Mouse (Mus musculus): ENCODE measurements at regions not wholly inside any gene's neighbourhood (a gene's known extent, or its start where the extent isn't known, plus 50 kb on each side); places are given as distances from the start of the nearest gene placed in this dataset.

DNA sequence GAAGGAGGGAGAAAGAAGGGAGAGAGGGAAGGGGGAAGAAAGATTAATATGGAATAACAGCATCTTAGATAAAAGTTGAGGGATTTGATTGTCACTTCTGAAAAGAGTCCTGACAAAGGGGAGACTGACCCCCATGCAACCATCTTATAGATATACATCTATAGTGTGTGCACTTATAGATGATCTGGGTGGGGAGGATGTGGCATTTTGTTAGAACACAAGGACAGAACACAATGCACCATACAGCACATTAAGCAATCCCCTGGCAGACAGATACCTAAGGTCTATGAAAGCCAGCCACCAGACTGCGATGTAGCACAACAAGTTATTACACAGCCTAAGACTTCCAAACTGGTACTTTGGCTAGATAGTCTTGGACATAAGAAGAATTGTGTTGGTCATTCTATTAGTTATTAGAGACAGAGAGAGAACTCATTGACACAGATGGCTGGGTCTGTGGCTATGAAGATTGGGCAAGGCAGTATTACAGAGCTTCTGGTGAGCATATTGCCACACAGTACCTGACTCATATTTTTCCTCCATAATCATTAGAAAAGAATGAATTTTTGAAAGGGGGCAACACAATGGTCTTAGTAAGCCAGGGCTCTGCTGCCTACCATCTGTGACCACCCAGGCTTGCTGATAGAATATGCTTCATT lies 126.3 kb upstream of the Itgb1 start:
- ATAC-seq (replicated peaks; ENCODE audit: insufficient number of reproducible peaks, low FRiP score, low TSS enrichment, poor library complexity, severe bottlenecking) = no peak

DNA sequence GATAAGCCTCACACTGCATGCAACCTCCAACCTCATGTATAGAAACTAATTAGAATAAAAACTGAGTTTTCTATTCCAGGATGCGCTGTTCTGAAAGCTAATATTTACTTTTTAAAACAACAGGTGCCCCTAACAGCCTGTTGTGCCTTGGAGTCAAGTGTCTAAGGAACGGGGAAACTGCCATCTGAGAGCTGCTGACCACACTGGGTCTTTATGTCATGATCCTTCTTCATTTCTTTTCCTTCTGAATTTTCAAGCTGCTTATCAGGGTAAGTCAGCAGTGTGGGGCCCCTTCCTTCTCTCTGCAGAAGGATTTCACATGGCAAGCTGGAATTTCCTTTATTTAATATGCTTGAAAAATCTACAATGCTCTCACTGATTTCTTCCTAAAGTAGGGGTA lies 125.0 kb upstream of the Itgb1 start:
- no peak for ATAC-seq (replicated peaks; ENCODE audit: insufficient number of reproducible peaks, low FRiP score, low TSS enrichment, poor library complexity, severe bottlenecking)

DNA sequence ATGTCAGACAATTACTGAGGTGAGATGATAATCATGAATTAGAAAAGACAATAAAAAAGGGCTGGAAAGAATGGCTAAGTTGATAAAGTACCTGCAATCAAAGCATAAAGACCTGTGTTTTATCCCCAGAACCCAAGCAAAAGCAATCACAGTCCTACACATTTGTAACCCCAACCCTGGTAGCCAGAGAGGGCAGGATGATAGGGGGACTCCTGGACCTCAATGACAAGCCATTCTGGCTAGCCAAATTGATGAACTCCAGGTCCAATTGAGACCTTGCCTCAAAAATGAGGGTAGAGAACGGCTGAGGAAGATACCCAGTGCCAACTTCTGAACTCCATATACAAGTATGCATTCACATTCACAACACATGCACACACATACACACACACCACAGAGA lies 124.4 kb upstream of the Itgb1 start:
- no peak for ATAC-seq (replicated peaks; ENCODE audit: insufficient number of reproducible peaks, low FRiP score, low TSS enrichment, poor library complexity, severe bottlenecking)

DNA sequence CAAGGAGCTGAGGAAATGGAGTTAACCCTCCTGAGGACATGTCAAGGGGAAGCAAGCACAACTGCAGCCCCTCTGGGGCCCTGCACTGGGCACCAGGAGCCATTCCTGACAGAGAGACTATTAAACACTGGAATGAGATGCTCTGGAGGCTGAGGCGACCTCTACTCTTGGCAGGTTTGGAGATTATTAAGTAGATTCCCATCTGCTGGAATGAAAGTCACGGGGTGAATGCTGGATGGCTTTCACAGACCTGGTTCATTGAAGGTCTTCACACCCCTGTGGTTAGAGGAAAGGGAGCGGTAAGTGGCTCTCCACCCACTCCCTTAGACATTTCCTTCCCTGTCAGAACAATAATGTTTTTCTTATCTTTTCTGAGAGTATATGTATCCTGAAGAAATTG lies 122.8 kb upstream of the Itgb1 start:
- ATAC-seq (replicated peaks; ENCODE audit: insufficient number of reproducible peaks, low FRiP score, low TSS enrichment, poor library complexity, severe bottlenecking) = no peak

DNA sequence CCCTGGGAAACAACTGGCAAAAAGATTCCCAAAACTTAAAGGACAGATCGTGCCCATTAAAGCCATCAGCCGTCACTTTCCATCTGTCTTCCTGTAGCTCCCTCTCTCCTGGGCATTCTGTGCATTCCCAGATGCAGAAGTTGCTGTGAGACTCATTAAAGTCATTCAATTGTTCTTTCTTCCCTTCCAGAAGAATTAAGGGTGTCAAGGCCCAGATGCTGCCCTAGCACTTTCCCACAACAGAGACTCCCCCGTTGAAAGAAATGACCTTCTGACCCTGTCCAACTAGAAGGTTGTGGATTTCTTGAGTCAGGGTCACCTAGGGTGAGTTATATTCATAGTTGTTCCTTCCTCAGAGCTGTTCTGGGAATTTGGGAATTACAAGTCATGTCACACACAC lies 121.7 kb upstream of the Itgb1 start:
- no peak for ATAC-seq (replicated peaks; ENCODE audit: insufficient number of reproducible peaks, low FRiP score, low TSS enrichment, poor library complexity, severe bottlenecking)

DNA sequence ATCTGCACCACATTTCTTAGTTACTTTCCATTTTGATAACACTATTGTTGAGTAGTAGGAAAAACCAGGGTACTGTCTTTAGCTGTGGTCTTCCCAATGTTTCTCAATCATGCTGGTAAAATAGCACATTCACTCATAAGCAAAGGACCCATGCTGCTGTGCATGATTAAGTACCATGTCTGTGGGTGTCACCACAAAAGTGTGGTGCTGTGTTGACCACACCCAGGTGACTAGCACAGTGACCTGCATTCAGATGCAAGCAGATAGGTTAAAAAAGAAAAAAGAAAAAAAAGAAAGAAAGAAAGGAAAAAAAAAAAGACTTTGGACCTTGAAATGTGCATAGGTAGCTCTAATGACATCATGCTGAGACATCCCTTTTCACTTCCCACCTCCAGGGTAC lies 113.2 kb upstream of the Itgb1 start:
- no peak for ATAC-seq (replicated peaks; ENCODE audit: insufficient number of reproducible peaks, low FRiP score, low TSS enrichment, poor library complexity, severe bottlenecking)

DNA sequence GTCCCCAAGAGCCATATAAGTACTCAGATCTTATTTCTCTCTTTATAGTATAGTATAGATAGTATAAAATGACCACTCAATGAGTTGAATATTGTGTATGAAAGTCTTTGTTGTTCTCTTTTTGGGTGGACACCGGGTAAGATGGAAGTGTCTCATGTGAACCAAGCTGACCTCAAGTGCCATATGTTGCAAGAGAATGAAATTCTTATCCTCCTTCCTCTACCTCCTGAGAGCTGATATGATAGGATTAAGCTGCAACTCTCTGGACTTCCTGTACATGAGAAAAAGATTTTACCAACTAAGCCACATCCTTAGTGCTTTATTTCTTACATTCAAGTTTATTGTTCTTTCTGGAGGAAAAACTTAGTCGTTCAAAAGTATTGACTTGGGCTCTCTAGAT lies 91.3 kb upstream of the Itgb1 start:
- ATAC-seq (replicated peaks; ENCODE audit: insufficient number of reproducible peaks, low FRiP score, low TSS enrichment, poor library complexity, severe bottlenecking) = no peak

DNA sequence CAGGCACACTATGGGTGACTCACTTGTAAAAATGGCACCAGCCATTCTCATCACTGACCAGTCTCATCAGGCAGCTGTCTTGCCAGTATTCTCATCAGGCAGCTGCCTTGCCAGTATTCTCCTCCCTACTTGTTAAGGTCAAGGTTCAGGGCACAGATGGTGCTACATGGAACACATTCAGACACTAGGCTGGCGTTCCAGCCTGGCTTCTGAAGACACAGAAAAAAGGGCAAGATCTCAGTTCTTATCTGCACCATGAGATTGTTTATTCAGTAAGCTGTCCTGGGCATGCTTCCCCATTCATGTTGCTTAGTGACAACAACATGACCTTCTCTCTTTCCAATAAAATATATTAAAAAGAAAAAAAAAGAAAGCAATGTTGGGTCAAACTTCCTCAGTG lies 90.7 kb upstream of the Itgb1 start:
- ATAC-seq (replicated peaks; ENCODE audit: insufficient number of reproducible peaks, low FRiP score, low TSS enrichment, poor library complexity, severe bottlenecking) = 0 out of 2 replicates have a peak, but pooled peaks have one; percentile 42

DNA sequence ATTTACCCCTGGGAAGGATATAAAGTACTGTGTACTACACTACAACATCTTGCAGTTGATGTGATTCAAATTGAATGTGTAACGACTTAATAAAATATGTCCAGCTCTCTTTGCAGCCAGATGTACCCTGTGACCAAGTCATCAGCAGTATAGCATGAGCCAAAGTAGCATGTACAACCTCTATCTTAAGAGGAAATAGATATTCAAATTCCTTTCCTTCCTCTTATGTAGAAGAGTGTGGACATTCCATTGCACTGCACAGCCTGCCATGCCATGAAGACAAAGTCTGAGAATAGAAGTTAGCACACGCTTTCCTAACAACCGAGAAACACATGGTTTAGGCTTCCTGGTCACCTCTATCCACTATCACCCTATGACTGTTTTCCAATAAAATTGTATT lies 79.9 kb upstream of the Itgb1 start:
- peak; percentile 61; the same call in 1 of the 2 replicates for ATAC-seq (replicated peaks; ENCODE audit: insufficient number of reproducible peaks, low FRiP score, low TSS enrichment, poor library complexity, severe bottlenecking)

DNA sequence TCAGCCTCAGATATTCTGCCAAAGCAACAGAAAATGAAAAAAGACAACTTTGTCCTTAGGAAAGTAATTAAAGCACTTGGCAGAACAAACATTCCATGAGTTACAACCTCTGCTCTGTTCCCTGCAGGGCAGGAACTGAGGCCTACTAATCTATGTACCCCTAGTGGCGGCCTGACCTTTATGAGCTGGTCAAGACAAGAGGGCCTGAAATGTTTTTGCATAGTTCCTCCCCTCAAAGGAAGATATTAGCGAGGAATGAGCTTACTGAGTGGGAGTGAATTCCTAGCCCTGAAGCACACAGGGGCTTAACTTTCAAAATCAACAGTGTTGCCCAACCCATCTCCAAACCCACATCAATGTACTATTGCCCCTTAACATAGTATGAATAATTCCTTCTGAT lies 76.6 kb upstream of the Itgb1 start:
- ATAC-seq (replicated peaks; ENCODE audit: insufficient number of reproducible peaks, low FRiP score, low TSS enrichment, poor library complexity, severe bottlenecking) = no peak

DNA sequence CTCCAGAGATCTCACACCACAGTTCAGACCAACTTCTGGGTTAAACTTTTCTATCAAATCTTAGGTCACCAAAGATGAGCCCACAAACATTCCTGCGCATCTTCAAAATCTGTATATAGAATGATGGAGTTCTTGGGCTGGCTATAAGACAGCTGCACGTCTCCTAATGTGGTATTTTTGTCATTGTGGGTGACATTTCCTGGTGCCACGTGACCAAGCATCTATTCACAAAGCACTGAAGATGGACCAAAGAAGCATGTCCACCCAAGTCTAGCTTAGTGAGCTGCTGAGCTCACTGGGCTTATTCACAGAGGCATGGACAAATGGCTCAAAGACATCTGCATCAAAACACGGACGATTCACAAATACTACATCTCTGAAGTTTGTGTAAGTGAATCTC lies 72.8 kb upstream of the Itgb1 start:
- ATAC-seq (replicated peaks; ENCODE audit: insufficient number of reproducible peaks, low FRiP score, low TSS enrichment, poor library complexity, severe bottlenecking) = no peak; the same call in 1 of the 2 replicates

DNA sequence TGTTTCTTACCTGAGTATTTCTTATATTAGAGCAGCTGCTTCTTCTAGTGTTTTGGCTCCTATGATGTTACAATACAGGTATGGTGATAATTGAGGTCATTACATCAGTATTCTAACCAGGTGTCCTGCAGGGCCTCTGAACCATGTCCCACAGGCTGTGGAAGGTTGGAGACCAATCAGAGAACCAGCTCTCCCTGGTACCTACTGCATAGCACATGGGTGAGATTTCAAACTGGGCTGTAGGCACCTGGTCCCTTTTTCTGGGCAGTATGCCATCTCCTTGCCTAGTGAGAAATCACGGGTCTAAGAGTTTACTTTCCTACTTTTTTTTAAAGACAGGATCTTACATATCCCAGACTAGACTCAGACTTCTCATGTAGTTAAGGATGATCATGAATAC lies 67.6 kb upstream of the Itgb1 start:
- no peak for ATAC-seq (replicated peaks; ENCODE audit: insufficient number of reproducible peaks, low FRiP score, low TSS enrichment, poor library complexity, severe bottlenecking)

DNA sequence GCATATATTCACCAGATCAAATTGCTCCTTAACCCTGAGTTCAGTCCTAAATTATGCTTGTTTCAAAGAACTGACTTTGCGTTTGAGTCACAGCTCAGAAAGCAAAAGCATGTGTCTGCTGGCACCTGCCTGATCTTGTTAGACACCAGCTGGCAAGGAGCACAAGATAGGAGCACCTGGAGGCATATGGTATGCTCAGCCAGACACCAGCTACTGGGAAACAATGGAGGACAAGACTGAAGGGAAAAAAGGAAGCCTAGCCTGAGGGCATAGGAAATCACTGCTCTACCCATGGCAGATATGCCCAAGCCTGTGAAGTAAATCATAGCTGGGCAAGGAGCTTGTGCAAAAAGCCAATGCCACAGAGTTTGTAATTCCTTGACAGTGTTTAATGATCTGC lies 66.4 kb upstream of the Itgb1 start:
- no peak for ATAC-seq (replicated peaks; ENCODE audit: insufficient number of reproducible peaks, low FRiP score, low TSS enrichment, poor library complexity, severe bottlenecking)
